Mouse (Mus musculus): ENCODE data around the gene Gja4.

DNA sequence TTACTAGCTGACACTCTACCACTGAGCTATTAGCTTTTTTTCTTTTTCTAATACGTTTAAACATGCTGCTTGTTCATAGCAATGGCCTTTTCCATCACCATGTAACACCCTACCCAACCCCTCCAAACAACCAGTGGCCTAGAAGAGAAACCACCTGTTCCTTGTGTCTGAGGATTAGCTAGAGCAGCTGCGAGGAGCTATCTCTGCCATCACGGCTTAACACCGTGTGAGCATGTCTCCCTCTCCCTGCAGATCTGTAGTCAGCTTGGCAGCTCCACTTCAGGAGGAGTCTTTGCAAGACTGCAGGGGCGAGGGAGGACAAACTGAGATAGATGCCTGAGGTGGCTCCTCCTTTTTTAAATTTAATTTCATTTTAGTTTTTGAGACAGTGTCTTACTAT, 13.3 kb downstream of the Gja4 start:
- TF ChIP-seq ZNF384 (IDR thresholded peaks at IDR 0.05; ENCODE audit: low read depth, low read length) (no peak), CHD2 (IDR thresholded peaks at IDR 0.05; ENCODE audit: low read depth, low read length) (no peak), ZC3H11A (IDR thresholded peaks at IDR 0.05; ENCODE audit: borderline replicate concordance, low read depth, low read length) (no peak), MAFK (IDR thresholded peaks at IDR 0.05; ENCODE audit: insufficient read depth, low read depth, low read length) (no peak), HCFC1 (IDR thresholded peaks at IDR 0.05; ENCODE audit: borderline replicate concordance, insufficient read depth, low read length) (no peak)

Measured in ES-E14 (cell line).